Mouse (Mus musculus): ENCODE measurements at regions not wholly inside any gene's neighbourhood (a gene's known extent, or its start where the extent isn't known, plus 50 kb on each side); places are given as distances from the start of the nearest gene placed in this dataset.

DNA sequence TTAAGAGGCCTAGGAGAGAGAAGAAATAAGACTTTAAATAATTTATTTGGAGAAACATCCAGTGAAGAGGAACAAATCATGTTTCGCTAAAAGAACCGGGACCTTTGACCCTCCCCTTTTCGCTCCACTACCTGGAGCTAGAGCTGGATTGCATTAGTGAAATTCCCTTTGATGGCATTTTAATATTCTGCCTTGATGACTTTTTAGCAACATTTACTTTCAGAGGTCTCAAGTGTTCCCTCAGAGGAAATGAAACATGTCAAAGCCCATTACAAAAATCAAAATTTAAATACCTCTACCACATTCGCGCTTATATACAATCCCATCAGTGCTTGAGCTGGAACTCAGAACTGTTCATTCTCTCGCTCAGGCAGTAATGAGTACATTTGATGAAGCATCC, 297.0 kb upstream of the Gm10295 start:
- WGBS, result 82% methylated on average over 6 of the region's 6 CpGs
- Histone ChIP-seq H3K4me2 (ENCODE audit: low read depth, low read length) (no peak overlapping the region), H3K9me3 (replicated peaks; ENCODE audit: control insufficient read depth, low read length) (no peaks in the 10 kb centered on the region), H3K36me3 (ENCODE audit: control insufficient read depth, insufficient read depth, low read length) (no peaks in the 10 kb centered on the region), H3K9ac (ENCODE audit: low read length) (no peak overlapping the region), H3K27me3 (ENCODE audit: control insufficient read depth, insufficient read depth, low read length) (no peaks in the 10 kb centered on the region), H3K4me3 (replicated peaks; ENCODE audit: low read length) (no peak overlapping the region), H3K4me1 (ENCODE audit: control insufficient read depth, insufficient read depth, low read length) (no peaks in the 10 kb centered on the region), H3K27ac (ENCODE audit: low read length) (no peak overlapping the region)
- no peak for ATAC-seq (ENCODE audit: insufficient read depth, low FRiP score)

DNA sequence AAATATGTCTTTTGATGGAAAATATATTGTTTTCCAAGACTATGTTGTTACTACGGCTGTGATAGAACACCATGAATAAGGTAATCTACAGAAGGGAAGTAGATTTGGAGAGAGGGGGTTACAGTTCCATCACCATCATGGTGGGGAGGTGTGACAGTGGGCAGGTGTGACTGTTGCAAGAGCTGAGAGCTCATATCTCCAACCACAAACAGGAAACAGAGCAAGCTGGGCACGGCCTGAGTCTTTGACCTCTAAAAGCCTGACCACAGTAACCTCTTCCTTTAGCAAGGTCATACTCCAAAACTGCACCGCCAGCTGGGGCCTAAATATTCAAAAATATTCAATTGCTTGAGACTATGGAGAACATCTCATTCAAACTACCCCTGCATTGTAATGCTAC, 295.7 kb upstream of the Gm10295 start:
- no peak for ATAC-seq (ENCODE audit: insufficient read depth, low FRiP score)
- Histone ChIP-seq H3K27me3 (ENCODE audit: control insufficient read depth, insufficient read depth, low read length) (no peaks in the 10 kb centered on the region), H3K4me3 (replicated peaks; ENCODE audit: low read length) (no peak overlapping the region), H3K36me3 (ENCODE audit: control insufficient read depth, insufficient read depth, low read length) (no peaks in the 10 kb centered on the region), H3K27ac (ENCODE audit: low read length) (no peak overlapping the region), H3K9me3 (replicated peaks; ENCODE audit: control insufficient read depth, low read length) (no peaks in the 10 kb centered on the region), H3K9ac (ENCODE audit: low read length) (no peak overlapping the region), H3K4me2 (ENCODE audit: low read depth, low read length) (no peak overlapping the region), H3K4me1 (ENCODE audit: control insufficient read depth, insufficient read depth, low read length) (no peaks in the 10 kb centered on the region)
- WGBS, result 75% methylated on average over 3 of the region's 3 CpGs

DNA sequence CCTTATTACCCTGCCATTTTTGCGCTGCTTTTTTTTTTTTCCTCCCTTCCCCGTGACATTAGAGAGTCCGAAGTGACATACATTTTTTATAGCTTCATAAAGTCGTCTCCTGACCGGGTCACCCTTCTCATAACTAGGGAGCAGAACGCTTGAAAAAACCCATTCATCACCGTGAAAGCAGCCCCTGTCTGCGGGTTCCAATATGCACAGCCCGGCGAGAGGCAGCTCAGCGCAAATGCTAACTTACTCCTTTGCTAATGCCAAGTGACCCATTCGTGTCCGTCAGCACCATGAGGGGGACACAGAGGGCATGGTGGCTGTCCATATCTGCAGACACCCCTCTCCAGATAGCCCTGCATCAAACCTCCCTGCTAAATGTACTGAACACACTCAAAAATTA, 271.8 kb upstream of the Gm10295 start:
- H3K4me1 ChIP-seq (ENCODE audit: control insufficient read depth, insufficient read depth, low read length), result no peaks in the 10 kb centered on the region
- H3K27me3 ChIP-seq (ENCODE audit: control insufficient read depth, insufficient read depth, low read length), result no peaks in the 10 kb centered on the region
- no peak overlapping the region for H3K27ac ChIP-seq (ENCODE audit: low read length)
- no peak for ATAC-seq (ENCODE audit: insufficient read depth, low FRiP score)
- H3K9ac ChIP-seq (ENCODE audit: low read length), result no peak overlapping the region
- H3K4me3 ChIP-seq (replicated peaks; ENCODE audit: low read length), result no peak overlapping the region
- H3K4me2 ChIP-seq (ENCODE audit: low read depth, low read length), result no peak overlapping the region
- 39% methylated on average over 13 of the region's 13 CpGs for WGBS
- no peaks in the 10 kb centered on the region for H3K9me3 ChIP-seq (replicated peaks; ENCODE audit: control insufficient read depth, low read length)
- no peaks in the 10 kb centered on the region for H3K36me3 ChIP-seq (ENCODE audit: control insufficient read depth, insufficient read depth, low read length)

DNA sequence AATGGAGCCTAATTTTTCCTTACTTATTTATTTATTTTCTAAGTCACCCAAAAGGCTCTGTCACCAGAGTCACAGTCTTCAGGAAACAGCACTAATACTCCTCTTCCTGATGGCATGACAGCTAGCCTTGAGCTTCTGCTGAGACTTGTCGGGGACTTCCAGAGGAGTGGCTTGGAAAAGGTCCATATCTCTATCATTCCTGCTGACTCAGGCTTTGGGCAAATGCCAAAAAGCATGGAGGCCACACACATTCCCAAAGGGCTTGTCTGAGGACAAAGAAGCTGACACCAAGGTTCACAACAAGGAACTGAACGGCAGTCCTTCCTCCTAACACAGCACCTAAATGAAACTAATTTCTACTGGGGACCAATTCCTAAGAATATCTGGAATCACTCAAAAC, 251.9 kb upstream of the Gm10295 start:
- H3K9me3 ChIP-seq (replicated peaks; ENCODE audit: control insufficient read depth, low read length), result no peaks in the 10 kb centered on the region
- no peaks in the 10 kb centered on the region for H3K27me3 ChIP-seq (ENCODE audit: control insufficient read depth, insufficient read depth, low read length)
- no peak overlapping the region for H3K4me2 ChIP-seq (ENCODE audit: low read depth, low read length)
- no peak overlapping the region for H3K27ac ChIP-seq (ENCODE audit: low read length)
- no peaks in the 10 kb centered on the region for H3K36me3 ChIP-seq (ENCODE audit: control insufficient read depth, insufficient read depth, low read length)
- WGBS, result 25% methylated on average over 2 of the region's 2 CpGs
- no peak for ATAC-seq (ENCODE audit: insufficient read depth, low FRiP score)
- no peak overlapping the region for H3K4me3 ChIP-seq (replicated peaks; ENCODE audit: low read length)
- H3K4me1 ChIP-seq (ENCODE audit: control insufficient read depth, insufficient read depth, low read length), result no peaks in the 10 kb centered on the region
- H3K9ac ChIP-seq (ENCODE audit: low read length), result no peak overlapping the region

DNA sequence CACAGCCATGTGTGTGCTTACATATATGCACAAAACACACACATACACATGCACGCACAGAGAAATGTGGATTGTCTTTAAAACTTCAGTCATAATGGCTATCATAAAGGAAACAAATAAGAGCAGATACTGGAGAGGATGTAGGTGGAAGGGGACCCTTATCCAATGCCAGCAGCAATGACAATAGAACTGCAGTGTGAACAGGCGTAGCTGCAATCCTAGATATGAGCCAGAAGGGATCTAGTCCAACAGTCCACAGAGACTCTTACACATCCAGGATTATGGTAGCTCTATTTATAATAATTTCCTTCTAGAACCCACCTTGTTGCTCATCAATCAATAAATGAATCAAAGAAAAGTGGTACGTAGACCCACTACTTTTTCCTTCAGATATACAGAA, 245.5 kb upstream of the Gm10295 start:
- no peak for ATAC-seq (ENCODE audit: insufficient read depth, low FRiP score)
- Histone ChIP-seq H3K4me1 (ENCODE audit: control insufficient read depth, insufficient read depth, low read length) (no peaks in the 10 kb centered on the region), H3K9ac (ENCODE audit: low read length) (no peak overlapping the region), H3K27me3 (ENCODE audit: control insufficient read depth, insufficient read depth, low read length) (no peaks in the 10 kb centered on the region), H3K4me2 (ENCODE audit: low read depth, low read length) (no peak overlapping the region), H3K36me3 (ENCODE audit: control insufficient read depth, insufficient read depth, low read length) (no peaks in the 10 kb centered on the region), H3K27ac (ENCODE audit: low read length) (no peak overlapping the region), H3K4me3 (replicated peaks; ENCODE audit: low read length) (no peak overlapping the region), H3K9me3 (replicated peaks; ENCODE audit: control insufficient read depth, low read length) (no peaks in the 10 kb centered on the region)
- 88% methylated on average over 3 of the region's 3 CpGs for WGBS

DNA sequence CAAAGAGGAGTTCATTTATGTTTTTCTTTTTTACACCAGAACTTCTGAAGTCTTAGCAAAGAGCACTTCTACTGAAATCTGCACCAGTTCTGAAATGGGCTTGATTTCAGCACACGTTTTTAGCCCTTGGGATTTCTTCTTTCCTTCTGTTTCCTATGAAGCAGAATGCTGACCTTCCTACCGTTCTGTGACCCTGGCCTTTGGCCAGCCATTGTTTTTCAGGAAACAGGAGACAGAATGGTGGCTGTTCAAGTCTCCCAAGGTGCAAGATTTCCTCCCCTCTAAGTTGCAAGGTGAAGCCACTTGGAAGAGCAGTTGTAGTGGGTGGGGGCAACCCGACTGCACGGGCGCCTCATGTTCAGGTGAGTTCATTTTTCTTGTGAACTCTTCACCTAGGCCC, 236.3 kb upstream of the Gm10295 start:
- H3K9me3 ChIP-seq (replicated peaks; ENCODE audit: control insufficient read depth, low read length), result no peaks in the 10 kb centered on the region
- H3K36me3 ChIP-seq (ENCODE audit: control insufficient read depth, insufficient read depth, low read length), result no peaks in the 10 kb centered on the region
- no peak overlapping the region for H3K4me3 ChIP-seq (replicated peaks; ENCODE audit: low read length)
- H3K27ac ChIP-seq (ENCODE audit: low read length), result no peak overlapping the region
- WGBS, result 71% methylated on average over 5 of the region's 5 CpGs
- H3K9ac ChIP-seq (ENCODE audit: low read length), result no peak overlapping the region
- no peak overlapping the region for H3K4me2 ChIP-seq (ENCODE audit: low read depth, low read length)
- H3K4me1 ChIP-seq (ENCODE audit: control insufficient read depth, insufficient read depth, low read length), result no peaks in the 10 kb centered on the region
- H3K27me3 ChIP-seq (ENCODE audit: control insufficient read depth, insufficient read depth, low read length), result no peaks in the 10 kb centered on the region
- no peak for ATAC-seq (ENCODE audit: insufficient read depth, low FRiP score)

DNA sequence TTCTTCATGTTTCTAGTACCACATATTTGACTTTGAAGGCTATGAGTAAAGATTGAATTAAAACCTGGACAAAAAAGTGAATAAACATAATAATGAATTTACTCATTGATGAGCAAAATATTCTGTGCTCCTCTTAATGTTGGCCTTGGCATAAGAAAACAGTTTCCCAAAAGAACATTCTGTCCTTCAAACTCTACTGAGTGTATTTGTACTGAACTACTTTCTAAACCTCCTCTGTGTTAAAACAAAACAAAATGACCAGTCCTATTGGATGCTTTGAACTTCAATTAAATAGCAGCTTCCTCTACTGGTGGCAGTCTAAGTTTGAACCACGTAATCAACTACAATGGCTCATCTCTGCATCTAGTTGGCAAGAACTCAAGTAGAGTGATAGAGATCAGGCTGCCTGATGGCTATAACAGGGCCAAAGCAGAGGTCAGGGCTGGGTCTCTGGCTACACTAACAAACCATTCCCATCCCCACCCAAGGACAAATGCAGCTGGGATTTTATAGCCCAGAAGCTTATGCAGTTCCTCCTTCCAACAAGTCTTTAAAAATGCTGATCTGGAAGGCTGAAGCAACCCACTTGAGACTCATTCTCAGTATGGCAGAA, 232.3 kb upstream of the Gm10295 start:
- Histone ChIP-seq H3K9ac (ENCODE audit: low read length) (no peak overlapping the region), H3K4me2 (ENCODE audit: low read depth, low read length) (no peak overlapping the region), H3K27ac (ENCODE audit: low read length) (no peak overlapping the region), H3K4me1 (ENCODE audit: control insufficient read depth, insufficient read depth, low read length) (no peaks in the 10 kb centered on the region), H3K9me3 (replicated peaks; ENCODE audit: control insufficient read depth, low read length) (no peaks in the 10 kb centered on the region), H3K36me3 (ENCODE audit: control insufficient read depth, insufficient read depth, low read length) (no peaks in the 10 kb centered on the region), H3K27me3 (ENCODE audit: control insufficient read depth, insufficient read depth, low read length) (no peaks in the 10 kb centered on the region), H3K4me3 (replicated peaks; ENCODE audit: low read length) (no peak overlapping the region)
- 52% methylated on average over 1 of the region's 1 CpGs for WGBS
- ATAC-seq (ENCODE audit: insufficient read depth, low FRiP score), result no peak

DNA sequence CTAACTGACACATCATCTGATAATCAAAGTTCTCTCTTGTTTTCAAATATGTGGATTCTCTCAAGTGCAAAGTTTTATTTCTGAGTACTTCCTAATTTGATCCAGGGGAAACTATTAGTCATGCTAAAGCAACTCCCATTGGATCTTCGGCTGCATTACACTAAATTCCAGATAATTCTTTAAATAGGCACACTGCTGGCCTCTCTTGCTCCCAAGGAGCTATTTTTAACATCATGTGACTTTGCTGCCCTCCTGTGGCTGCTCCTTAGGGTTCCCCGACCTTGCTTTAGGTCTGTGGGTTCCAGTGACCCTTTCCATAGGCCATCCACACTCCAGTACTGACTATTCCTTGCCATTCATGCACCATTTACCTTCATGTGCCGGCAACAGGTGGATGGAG, 230.5 kb upstream of the Gm10295 start:
- Histone ChIP-seq H3K9me3 (replicated peaks; ENCODE audit: control insufficient read depth, low read length) (no peaks in the 10 kb centered on the region), H3K4me1 (ENCODE audit: control insufficient read depth, insufficient read depth, low read length) (no peaks in the 10 kb centered on the region), H3K4me2 (ENCODE audit: low read depth, low read length) (no peak overlapping the region), H3K36me3 (ENCODE audit: control insufficient read depth, insufficient read depth, low read length) (no peaks in the 10 kb centered on the region), H3K4me3 (replicated peaks; ENCODE audit: low read length) (no peak overlapping the region), H3K27me3 (ENCODE audit: control insufficient read depth, insufficient read depth, low read length) (no peaks in the 10 kb centered on the region), H3K9ac (ENCODE audit: low read length) (no peak overlapping the region), H3K27ac (ENCODE audit: low read length) (no peak overlapping the region)
- ATAC-seq (ENCODE audit: insufficient read depth, low FRiP score), result no peak
- 23% methylated on average over 3 of the region's 3 CpGs for WGBS

DNA sequence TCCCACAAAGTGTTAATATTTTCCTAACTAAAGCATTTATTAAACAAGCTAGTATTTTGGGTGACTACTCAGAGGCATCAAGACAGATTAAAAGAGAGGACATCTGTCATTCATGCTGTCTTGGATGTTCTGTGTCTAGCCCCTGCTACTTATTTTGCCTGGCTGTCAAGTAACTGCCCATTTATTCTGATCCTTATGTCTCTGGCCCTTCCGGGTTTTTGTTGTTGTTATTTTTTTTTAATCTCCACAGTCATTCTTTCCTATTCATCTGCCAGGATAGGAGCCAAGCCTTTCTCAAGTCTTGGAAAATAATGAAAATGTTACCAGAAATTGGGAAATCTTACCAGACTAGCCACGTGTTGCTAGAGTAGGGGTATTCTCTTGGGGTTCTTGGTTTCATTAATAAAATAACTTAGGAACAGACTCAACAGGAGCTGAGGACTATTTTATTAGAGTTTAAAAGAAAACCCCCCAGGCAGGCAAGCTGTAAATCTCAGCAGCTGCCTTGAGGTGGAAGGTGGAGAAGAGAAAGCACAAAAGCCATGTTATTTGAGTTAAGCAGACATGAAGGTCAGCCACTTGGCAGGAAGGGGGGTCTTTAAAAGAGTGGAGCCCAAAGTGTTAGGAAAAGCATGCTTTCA, 209.1 kb upstream of the Gm10295 start:
- Histone ChIP-seq H3K27me3 (ENCODE audit: control insufficient read depth, insufficient read depth, low read length) (no peaks in the 10 kb centered on the region), H3K4me2 (ENCODE audit: low read depth, low read length) (no peak overlapping the region), H3K36me3 (ENCODE audit: control insufficient read depth, insufficient read depth, low read length) (no peaks in the 10 kb centered on the region), H3K4me3 (replicated peaks; ENCODE audit: low read length) (no peak overlapping the region), H3K9ac (ENCODE audit: low read length) (no peak overlapping the region), H3K4me1 (ENCODE audit: control insufficient read depth, insufficient read depth, low read length) (no peaks in the 10 kb centered on the region), H3K9me3 (replicated peaks; ENCODE audit: control insufficient read depth, low read length) (no peaks in the 10 kb centered on the region), H3K27ac (ENCODE audit: low read length) (no peak overlapping the region)
- ATAC-seq (ENCODE audit: insufficient read depth, low FRiP score), result no peak
- WGBS, result 50% methylated on average over 2 of the region's 2 CpGs
